Mouse (Mus musculus): Measurements from ENCODE around the gene Asgr1.

- no peak for TF ChIP-seq CTCF (conservative IDR thresholded peaks at IDR 0.05 in 1 of 2, IDR thresholded peaks at IDR 0.05 in 1 of 2; ENCODE audit: low read depth in 2 of 2, low read length in 2 of 2)
- TF ChIP-seq ZC3H11A (IDR thresholded peaks at IDR 0.05; ENCODE audit: low read depth, low read length) = no peak
- TF ChIP-seq RCOR1 (conservative IDR thresholded peaks at IDR 0.05; ENCODE audit: low read depth, low read length) = no peak
- TF ChIP-seq PAX5 (IDR thresholded peaks at IDR 0.05; ENCODE audit: low read length) = no peak
- no peak for TF ChIP-seq KAT2A (IDR thresholded peaks at IDR 0.05; ENCODE audit: insufficient replicate concordance, low read length)
- TF ChIP-seq POLR2A (IDR thresholded peaks at IDR 0.05; ENCODE audit: low read depth, low read length) = no peak
- TF ChIP-seq NELFE (IDR thresholded peaks at IDR 0.05; ENCODE audit: low read depth, low read length) = no peak
- no peak for TF ChIP-seq JUND (conservative IDR thresholded peaks at IDR 0.05; ENCODE audit: low read depth, low read length)
Measured at GRCm38 (mm10) chr11:70075581-70075980, 21.7 kb downstream of the Asgr1 start.
